Mouse (Mus musculus) megakaryocyte, embryonic 14.5 days (primary cell): ENCODE measurements around the gene Ap4s1.

Experiments
- FLI1 ChIP-seq: IDR thresholded peaks from 2 replicates; pipeline ENCODE4 v1.6.1; 2012; ENCODE audit warnings: low read length, inconsistent platforms, mixed read lengths
- GATA1 ChIP-seq: IDR thresholded peaks from 3 replicates; pipeline ENCODE4 v1.6.1; 2012; ENCODE audit warnings: mixed read lengths, low read length, inconsistent platforms, borderline replicate concordance

GRCm38 (mm10) chr12:51671231-51671891, 19.5 kb upstream of the Ap4s1 start:
- TF ChIP-seq GATA1 (no peak), FLI1 (no peak)
